In genomic region chr9:93306753-93307152, GRCm38 (mm10) we compare ENCODE assay signal across 14 mouse cellular contexts.
"Had no signal": no experiment of that assay in that cellular context is flagged by ENCODE, and none has a peak within 500 bp of the region (broad histone marks: within the 10 kb centered on the region; RNA-seq: fewer than 3 reads in every experiment).

No protein-coding gene starts in this region.

- H3K9me3 ChIP-seq: midbrain, embryonic 13.5 days; midbrain, embryonic 15.5 days; neural tube, embryonic 12.5 days; stomach, embryonic 15.5 days had no signal

- H3K9ac ChIP-seq: lung, embryonic 14.5 days; midbrain, embryonic 13.5 days; midbrain, embryonic 15.5 days; neural tube, embryonic 12.5 days; stomach, embryonic 15.5 days had no signal

- DNase-seq: lung, adult 18-20 months; lung, embryonic 14.5 days; lung, postnatal 10 days; lung, postnatal 4 days; right cerebral cortex, postnatal 14 days; thymus, adult 2 months; thymus, postnatal 25 days; thymus, postnatal 4 days had no signal

- H3K36me3 ChIP-seq: midbrain, embryonic 13.5 days; midbrain, embryonic 15.5 days; neural tube, embryonic 12.5 days; stomach, embryonic 15.5 days had no signal

- H3K4me1 ChIP-seq: midbrain, embryonic 13.5 days; midbrain, embryonic 15.5 days; neural tube, embryonic 12.5 days; stomach, embryonic 15.5 days had no signal

- H3K4me2 ChIP-seq: lung, embryonic 14.5 days; midbrain, embryonic 11.5 days; midbrain, embryonic 13.5 days; midbrain, embryonic 15.5 days; neural tube, embryonic 12.5 days; stomach, embryonic 15.5 days had no signal

- H3K27me3 ChIP-seq: midbrain, embryonic 13.5 days; midbrain, embryonic 15.5 days; neural tube, embryonic 12.5 days; stomach, embryonic 15.5 days had no signal

- H3K4me3 ChIP-seq: midbrain, embryonic 13.5 days; midbrain, embryonic 15.5 days; neural tube, embryonic 12.5 days; stomach, embryonic 15.5 days had no signal

- H3K27ac ChIP-seq: midbrain, embryonic 13.5 days; midbrain, embryonic 15.5 days; neural tube, embryonic 12.5 days; stomach, embryonic 15.5 days; stomach, postnatal 0 days had no signal

- ATAC-seq: midbrain, embryonic 13.5 days; midbrain, embryonic 15.5 days had no signal
